9 mouse cellular contexts compared by ENCODE assay signal in genomic region chr4:99941655-99942414, GRCm38 (mm10). TPM values are rescaled to one million over a fixed set of nuclear protein-coding genes. Genes with fewer than 3 reads are reported as not detected.
DNase-seq lines count a peak whose midpoint lies in the region; ATAC-seq lines count a peak whose summit lies in the region.
"Had no signal": no experiment of that assay in that cellular context is flagged by ENCODE, and none has a peak within 500 bp of the region (broad histone marks: within the 10 kb centered on the region; RNA-seq: fewer than 3 reads in every experiment).

No protein-coding gene starts in this region.

- H3K9me3 ChIP-seq in hindbrain, embryonic 12.5 days (replicated peaks) = no peaks in the 10 kb centered on the region
- H3K9me3 ChIP-seq: neural tube, embryonic 12.5 days had no signal

- H3K36me3 ChIP-seq in splenic B cell, adult 2 months (ENCODE audit: control insufficient read depth, insufficient read depth, low read length, poor library complexity, severe bottlenecking) = no peaks in the 10 kb centered on the region
- no peaks in the 10 kb centered on the region for H3K36me3 ChIP-seq in hindbrain, embryonic 12.5 days
- H3K36me3 ChIP-seq: neural tube, embryonic 12.5 days had no signal

- H3K4me1 ChIP-seq in brown adipose tissue, adult 24 weeks (ENCODE audit: control insufficient read depth, insufficient read depth, insufficient read length, low read length) = peaks cover 25% of the 10 kb centered on the region
- H3K4me1 ChIP-seq in hindbrain, embryonic 12.5 days = no peaks in the 10 kb centered on the region

- H3K4me2 ChIP-seq in hindbrain, embryonic 12.5 days (replicated peaks) = no peak overlapping the region
- H3K4me2 ChIP-seq: neural tube, embryonic 12.5 days had no signal

- DNase-seq in gastrocnemius, adult 8-10 months (ENCODE audit: low spot score in 2 of 2) = peak; percentile 63 to 69
- no peak for DNase-seq in gastrocnemius, postnatal 4 days (ENCODE audit: low spot score in 2 of 2)
- DNase-seq in kidney, postnatal 4 days = peak; percentile 27 to 39
- DNase-seq in splenic B cell, adult 2 months (ENCODE audit: low read depth, low spot score) = peak; percentile 47
- no peak for DNase-seq in right cerebral cortex, postnatal 36 days (ENCODE audit: low spot score in 2 of 2)

- H3K27ac ChIP-seq in brown adipose tissue, adult 24 weeks (replicated peaks; ENCODE audit: low read depth, low read length) = peak overlapping the region; percentile 76
- H3K27ac ChIP-seq in hindbrain, embryonic 12.5 days = no peak overlapping the region
- H3K27ac ChIP-seq: neural tube, embryonic 12.5 days had no signal

- 83% methylated on average over 10 of the region's 10 CpGs for WGBS in hindbrain, embryonic 12.5 days

- H3K9ac ChIP-seq in hindbrain, embryonic 12.5 days = no peak overlapping the region
- H3K9ac ChIP-seq: neural tube, embryonic 12.5 days had no signal

- H3K4me3 ChIP-seq in brown adipose tissue, adult 24 weeks (ENCODE audit: insufficient read depth, low read depth, low read length) = no peak overlapping the region
- no peak overlapping the region for H3K4me3 ChIP-seq in hindbrain, embryonic 12.5 days
- H3K4me3 ChIP-seq: neural tube, embryonic 12.5 days had no signal

- ATAC-seq in CD4-positive, CD25-positive, alpha-beta regulatory T cell, adult 4 months = peak; percentile 85
- ATAC-seq in hindbrain, embryonic 12.5 days (ENCODE audit: low FRiP score) = no peak

- no peaks in the 10 kb centered on the region for H3K27me3 ChIP-seq in splenic B cell, adult 2 months (ENCODE audit: control insufficient read depth, insufficient read depth, low read length, poor library complexity, severe bottlenecking)
- no peaks in the 10 kb centered on the region for H3K27me3 ChIP-seq in hindbrain, embryonic 12.5 days
- H3K27me3 ChIP-seq: neural tube, embryonic 12.5 days had no signal

RNA-seq across cellular contexts. Expression of gene Itgb3bp, which starts 12.2 kb away (rescaled TPM):
- 1 to 10 TPM; 3.4 to 7.5 (median 5.4) TPM for total RNA-seq in gastrocnemius, adult 8-10 months (2022)
- total RNA-seq in gastrocnemius, postnatal 4 days (2021) = 10 to 100 TPM in 1 of 2 experiments, 1 to 10 TPM in 1; 8.8 to 10.8 TPM
- polyA plus RNA-seq in CD4-positive, CD25-positive, alpha-beta regulatory T cell, adult 4 months (2017; shearing (Covaris generic)) = 10 to 100 TPM; 24.6 to 34.0 TPM
- polyA plus RNA-seq in brown adipose tissue, adult 24 weeks (2012; ENCODE audit: insufficient read depth, insufficient read length, missing spikeins) = 9.7 and 18.2 TPM in 2 replicates
- 32.5 and 35.6 TPM in 2 replicates for polyA plus RNA-seq in hindbrain, embryonic 12.5 days (2016; fragmentation: Nextera tagmentation; extraction: Ambion mirVana)

RNA-seq across cellular contexts. Expression of gene Pgm1, which starts 12.6 kb away (rescaled TPM):
- total RNA-seq in gastrocnemius, adult 8-10 months (2022) = 1,000 to 10,000 TPM; 1,246 to 1,471 (median 1,386) TPM
- 100 to 1,000 TPM; 498 to 511 TPM for total RNA-seq in gastrocnemius, postnatal 4 days (2021)
- polyA plus RNA-seq in CD4-positive, CD25-positive, alpha-beta regulatory T cell, adult 4 months (2017; shearing (Covaris generic)) = 10 to 100 TPM; 34.0 to 59.5 TPM
- polyA plus RNA-seq in brown adipose tissue, adult 24 weeks (2012; ENCODE audit: insufficient read depth, insufficient read length, missing spikeins) = 239 and 244 TPM in 2 replicates
- polyA plus RNA-seq in hindbrain, embryonic 12.5 days (2016; fragmentation: Nextera tagmentation; extraction: Ambion mirVana) = 47.6 and 48.8 TPM in 2 replicates

Comparison
In these comparisons a context has a peak if more than half of its experiments do, and no peak if none do; other contexts are left out.
1. DNase-seq: peak in gastrocnemius, adult 8-10 months (2 of 2), kidney, postnatal 4 days (2 of 2) and splenic B cell, adult 2 months (single experiment); none in gastrocnemius, postnatal 4 days (0 of 2) and right cerebral cortex, postnatal 36 days (0 of 2).